In genomic region chr14:28675476-28675875, GRCm38 (mm10) we compare ENCODE assay signal across 8 mouse cellular contexts.
DNase-seq lines count a peak whose midpoint lies in the region; ATAC-seq and TF ChIP-seq lines count a peak whose summit lies in the region.
"Had no signal": no experiment of that assay in that cellular context is flagged by ENCODE, and none has a peak within 500 bp of the region (broad histone marks: within the 10 kb centered on the region; RNA-seq: fewer than 3 reads in every experiment).

No protein-coding gene starts in this region.

- 67% methylated on average over 5 of the region's 5 CpGs for WGBS in midbrain, postnatal 0 days
- WGBS in midbrain, embryonic 11.5 days: 85% methylated on average over 5 of the region's 5 CpGs

- intact Hi-C loops in heart, postnatal 10 days (cut with DNase I): no loop called here
- intact Hi-C loops in left cerebral cortex, postnatal 36 days (cut with DNase I): no loop called here

- no peaks in the 10 kb centered on the region for H3K27me3 ChIP-seq in midbrain, postnatal 0 days (ENCODE audit: insufficient read depth, low read length)
- no peaks in the 10 kb centered on the region for H3K27me3 ChIP-seq in midbrain, embryonic 11.5 days (ENCODE audit: control insufficient read depth, insufficient read depth, low read length)

- H3K9ac ChIP-seq in midbrain, postnatal 0 days (replicated peaks; ENCODE audit: low read length, poor library complexity, severe bottlenecking): no peak overlapping the region
- H3K9ac ChIP-seq in midbrain, embryonic 11.5 days (ENCODE audit: low read length): no peak overlapping the region

- no peak for TF ChIP-seq CTCF in midbrain, postnatal 0 days (IDR thresholded peaks at IDR 0.05)

- H3K36me3 ChIP-seq in midbrain, postnatal 0 days (ENCODE audit: insufficient read depth, low read length): no peaks in the 10 kb centered on the region
- H3K36me3 ChIP-seq in midbrain, embryonic 11.5 days (ENCODE audit: control insufficient read depth, insufficient read depth, low read length): no peaks in the 10 kb centered on the region

- H3K4me2 ChIP-seq in midbrain, postnatal 0 days (ENCODE audit: low read depth, low read length, poor library complexity, severe bottlenecking): no peak overlapping the region
- H3K4me2 ChIP-seq in midbrain, embryonic 11.5 days: no peak overlapping the region

- no peaks in the 10 kb centered on the region for H3K9me3 ChIP-seq in midbrain, postnatal 0 days (ENCODE audit: low read length)
- H3K9me3 ChIP-seq in midbrain, embryonic 11.5 days (ENCODE audit: control insufficient read depth, low read length): no peaks in the 10 kb centered on the region

- no peak overlapping the region for H3K4me3 ChIP-seq in midbrain, postnatal 0 days (ENCODE audit: low read depth, low read length)
- H3K4me3 ChIP-seq in midbrain, embryonic 11.5 days (ENCODE audit: low read depth, low read length): no peak overlapping the region

- H3K4me1 ChIP-seq in midbrain, postnatal 0 days (ENCODE audit: insufficient read depth, low read length): no peaks in the 10 kb centered on the region
- no peaks in the 10 kb centered on the region for H3K4me1 ChIP-seq in midbrain, embryonic 11.5 days (ENCODE audit: control insufficient read depth, insufficient read depth, low read length)

- no peak overlapping the region for H3K27ac ChIP-seq in midbrain, postnatal 0 days (ENCODE audit: low read depth, low read length)
- H3K27ac ChIP-seq in midbrain, embryonic 11.5 days (ENCODE audit: low read depth, low read length): no peak overlapping the region
- H3K27ac ChIP-seq: kidney, postnatal 0 days had no signal

- DNase-seq in midbrain, postnatal 0 days (ENCODE audit: low spot score): peak; percentile 80
- no peak for DNase-seq in midbrain, embryonic 11.5 days (ENCODE audit: low spot score, missing footprints)
- peak; percentile 77 for DNase-seq in cerebellum, adult 9-11 months
- peak; percentile 58 to 59 for DNase-seq in heart, postnatal 10 days
- peak; percentile 12 to 26 for DNase-seq in left cerebral cortex, postnatal 36 days (ENCODE audit: low spot score in 2 of 2)
- DNase-seq in right cerebral cortex, postnatal 36 days (ENCODE audit: low spot score in 2 of 2): peak; percentile 3 to 5
- no peak for DNase-seq in thymus, postnatal 4 days

- ATAC-seq in midbrain, postnatal 0 days (ENCODE audit: low FRiP score): no peak
- ATAC-seq in midbrain, embryonic 11.5 days (ENCODE audit: low FRiP score): no peak

Comparison
In these comparisons a context has a peak if more than half of its experiments do, and no peak if none do; other contexts are left out.
1. DNase-seq: peak in midbrain, postnatal 0 days (single experiment), cerebellum, adult 9-11 months (single experiment), heart, postnatal 10 days (2 of 2), left cerebral cortex, postnatal 36 days (2 of 2) and right cerebral cortex, postnatal 36 days (2 of 2); none in midbrain, embryonic 11.5 days (single experiment) and thymus, postnatal 4 days (single experiment).